Mouse (Mus musculus): Measurements from ENCODE around the gene Ctsa. TPM values are rescaled to one million over a fixed set of nuclear protein-coding genes. Genes with fewer than 3 reads are reported as not detected.

The Ctsa gene
- polyA plus RNA-seq, 1 experiment from 2014 or later: 83.3 TPM

- Histone ChIP-seq H3K27me3 (ENCODE audit: control insufficient read depth, insufficient read depth, low read length) (no peaks in the 10 kb centered on the region), H3K36me3 (ENCODE audit: control insufficient read depth, insufficient read depth, low read length) (peaks cover 26% of the 10 kb centered on the region), H3K9me3 (ENCODE audit: control insufficient read depth, low read length) (no peaks in the 10 kb centered on the region), H3K9ac (ENCODE audit: low read length) (no peak overlapping the region), H3K4me3 (ENCODE audit: low read depth, low read length) (no peak overlapping the region), H3K4me2 (ENCODE audit: low read depth, low read length, severe bottlenecking) (no peak overlapping the region), H3K27ac (ENCODE audit: low read depth, low read length) (no peak overlapping the region), H3K4me1 (replicated peaks; ENCODE audit: control insufficient read depth, insufficient read depth, low read length) (peaks cover 5% of the 10 kb centered on the region; the same call in 1 of the 2 replicates)
- WGBS: 91% methylated on average over 7 of the region's 7 CpGs
- DNase-seq (ENCODE audit: low spot score): no peak
- ATAC-seq (replicated peaks; ENCODE audit: low FRiP score): no peak
Observed at GRCm38 (mm10) chr2:164885788-164886187, 53.1 kb downstream of the Ctsa start.

GRCm38 (mm10) chr2:164886617-164887016 lies 53.9 kb downstream of the Ctsa start:
- Histone ChIP-seq H3K9ac (ENCODE audit: low read length) (no peak overlapping the region), H3K4me1 (replicated peaks; ENCODE audit: control insufficient read depth, insufficient read depth, low read length) (0 out of 2 replicates have a peak, but pooled peaks cover 4% of the 10 kb centered on the region), H3K9me3 (ENCODE audit: control insufficient read depth, low read length) (no peaks in the 10 kb centered on the region), H3K36me3 (ENCODE audit: control insufficient read depth, insufficient read depth, low read length) (peaks cover 33% of the 10 kb centered on the region), H3K27me3 (ENCODE audit: control insufficient read depth, insufficient read depth, low read length) (no peaks in the 10 kb centered on the region), H3K4me2 (ENCODE audit: low read depth, low read length, severe bottlenecking) (no peak overlapping the region), H3K27ac (ENCODE audit: low read depth, low read length) (no peak overlapping the region), H3K4me3 (ENCODE audit: low read depth, low read length) (no peak overlapping the region)
- no peak for DNase-seq (ENCODE audit: low spot score)
- WGBS: 93% methylated on average over 10 of the region's 10 CpGs
- ATAC-seq (replicated peaks; ENCODE audit: low FRiP score): no peak

- Histone ChIP-seq H3K9me3 (ENCODE audit: control insufficient read depth, low read length) (no peaks in the 10 kb centered on the region), H3K27ac (ENCODE audit: low read depth, low read length) (no peak overlapping the region), H3K4me1 (replicated peaks; ENCODE audit: control insufficient read depth, insufficient read depth, low read length) (no peaks in the 10 kb centered on the region), H3K36me3 (ENCODE audit: control insufficient read depth, insufficient read depth, low read length) (peaks cover 49% of the 10 kb centered on the region), H3K9ac (ENCODE audit: low read length) (no peak overlapping the region), H3K4me3 (ENCODE audit: low read depth, low read length) (no peak overlapping the region), H3K27me3 (ENCODE audit: control insufficient read depth, insufficient read depth, low read length) (no peaks in the 10 kb centered on the region), H3K4me2 (ENCODE audit: low read depth, low read length, severe bottlenecking) (no peak overlapping the region)
- ATAC-seq (replicated peaks; ENCODE audit: low FRiP score): no peak
- WGBS: 91% methylated on average over 12 of the region's 12 CpGs
- DNase-seq (ENCODE audit: low spot score): no peak
Observed at GRCm38 (mm10) chr2:164888996-164889395, 56.3 kb downstream of the Ctsa start.

- Histone ChIP-seq H3K9me3 (ENCODE audit: control insufficient read depth, low read length) (no peaks in the 10 kb centered on the region), H3K4me3 (ENCODE audit: low read depth, low read length) (no peak overlapping the region), H3K4me1 (replicated peaks; ENCODE audit: control insufficient read depth, insufficient read depth, low read length) (no peaks in the 10 kb centered on the region), H3K27me3 (ENCODE audit: control insufficient read depth, insufficient read depth, low read length) (no peaks in the 10 kb centered on the region), H3K27ac (ENCODE audit: low read depth, low read length) (no peak overlapping the region), H3K9ac (ENCODE audit: low read length) (no peak overlapping the region), H3K36me3 (ENCODE audit: control insufficient read depth, insufficient read depth, low read length) (peaks cover 51% of the 10 kb centered on the region), H3K4me2 (ENCODE audit: low read depth, low read length, severe bottlenecking) (no peak overlapping the region)
- DNase-seq (ENCODE audit: low spot score): no peak
- no peak for ATAC-seq (replicated peaks; ENCODE audit: low FRiP score)
- WGBS: 93% methylated on average over 2 of the region's 2 CpGs
Observed at GRCm38 (mm10) chr2:164889960-164890359, 57.3 kb downstream of the Ctsa start.

Other genes starting within 250 kb of the Ctsa start
- not detected in 2 replicates for gene Wfdc6a, start 247.4 kb upstream of the Ctsa start, polyA plus RNA-seq (2014; fragmentation: Nextera tagmentation; extraction: Ambion mirVana)
- not detected in 2 replicates for gene Eppin, start 239.3 kb upstream of the Ctsa start, polyA plus RNA-seq (2014; fragmentation: Nextera tagmentation; extraction: Ambion mirVana)
- not detected in 2 replicates for gene Wfdc6b, start 219.4 kb upstream of the Ctsa start, polyA plus RNA-seq (2014; fragmentation: Nextera tagmentation; extraction: Ambion mirVana)
- gene Wfdc8, start 219.2 kb upstream of the Ctsa start, polyA plus RNA-seq (2014; fragmentation: Nextera tagmentation; extraction: Ambion mirVana): not detected in 2 replicates
- not detected in 2 replicates for gene Wfdc16, start 194.1 kb upstream of the Ctsa start, polyA plus RNA-seq (2014; fragmentation: Nextera tagmentation; extraction: Ambion mirVana)
- not detected in 2 replicates for gene Wfdc10, start 176.8 kb upstream of the Ctsa start, polyA plus RNA-seq (2014; fragmentation: Nextera tagmentation; extraction: Ambion mirVana)
- gene Wfdc9, start 176.3 kb upstream of the Ctsa start, polyA plus RNA-seq (2014; fragmentation: Nextera tagmentation; extraction: Ambion mirVana): not detected in 2 replicates
- not detected in 2 replicates for gene Wfdc11, start 158.8 kb upstream of the Ctsa start, polyA plus RNA-seq (2014; fragmentation: Nextera tagmentation; extraction: Ambion mirVana)
- not detected in 2 replicates for gene Wfdc13, start 147.8 kb upstream of the Ctsa start, polyA plus RNA-seq (2014; fragmentation: Nextera tagmentation; extraction: Ambion mirVana)
- gene Spint4, start 134.4 kb upstream of the Ctsa start, polyA plus RNA-seq (2014; fragmentation: Nextera tagmentation; extraction: Ambion mirVana): not detected in 2 replicates
- not detected in 2 replicates for gene Spint5, start 117.6 kb upstream of the Ctsa start, polyA plus RNA-seq (2014; fragmentation: Nextera tagmentation; extraction: Ambion mirVana)
- gene Wfdc3, start 86.9 kb upstream of the Ctsa start, polyA plus RNA-seq (2014; fragmentation: Nextera tagmentation; extraction: Ambion mirVana): 0.71 and 0.91 TPM in 2 replicates
- 80.3 and 80.4 TPM in 2 replicates for gene Dnttip1, start 86.9 kb upstream of the Ctsa start, polyA plus RNA-seq (2014; fragmentation: Nextera tagmentation; extraction: Ambion mirVana)
- 677 and 686 TPM in 2 replicates for gene Ube2c, start 63.0 kb upstream of the Ctsa start, polyA plus RNA-seq (2014; fragmentation: Nextera tagmentation; extraction: Ambion mirVana)
- not detected in 2 replicates for gene Tnnc2, start 52.9 kb upstream of the Ctsa start, polyA plus RNA-seq (2014; fragmentation: Nextera tagmentation; extraction: Ambion mirVana)
- gene Snx21, start 47.0 kb upstream of the Ctsa start, polyA plus RNA-seq (2014; fragmentation: Nextera tagmentation; extraction: Ambion mirVana): 13.1 and 13.2 TPM in 2 replicates
- 14.1 and 15.0 TPM in 2 replicates for gene Acot8, start 28.0 kb upstream of the Ctsa start, polyA plus RNA-seq (2014; fragmentation: Nextera tagmentation; extraction: Ambion mirVana)
- gene Zswim3, start 27.8 kb upstream of the Ctsa start, polyA plus RNA-seq (2014; fragmentation: Nextera tagmentation; extraction: Ambion mirVana): 10.1 and 10.2 TPM in 2 replicates
- 26.4 and 29.9 TPM in 2 replicates for gene Zswim1, start 10.2 kb upstream of the Ctsa start, polyA plus RNA-seq (2014; fragmentation: Nextera tagmentation; extraction: Ambion mirVana)
- gene Spata25, start 4.3 kb upstream of the Ctsa start, polyA plus RNA-seq (2014; fragmentation: Nextera tagmentation; extraction: Ambion mirVana): not detected in 2 replicates
- gene Neurl2, start 583 bp downstream of the Ctsa start, polyA plus RNA-seq (2014; fragmentation: Nextera tagmentation; extraction: Ambion mirVana): 3.2 and 4.5 TPM in 2 replicates
- gene Pltp, start 24.8 kb downstream of the Ctsa start, polyA plus RNA-seq (2014; fragmentation: Nextera tagmentation; extraction: Ambion mirVana): 43.2 and 50.1 TPM in 2 replicates
- gene Pcif1, start 46.4 kb downstream of the Ctsa start, polyA plus RNA-seq (2014; fragmentation: Nextera tagmentation; extraction: Ambion mirVana): 81.9 and 84.5 TPM in 2 replicates
- 18.0 TPM in 2 replicates for gene Zfp335, start 78.9 kb downstream of the Ctsa start, polyA plus RNA-seq (2014; fragmentation: Nextera tagmentation; extraction: Ambion mirVana)
- 0.71 and 1.0 TPM in 2 replicates for gene Mmp9, start 107.9 kb downstream of the Ctsa start, polyA plus RNA-seq (2014; fragmentation: Nextera tagmentation; extraction: Ambion mirVana)
- 1.6 and 2.6 TPM in 2 replicates for gene Slc12a5, start 127.9 kb downstream of the Ctsa start, polyA plus RNA-seq (2014; fragmentation: Nextera tagmentation; extraction: Ambion mirVana)
- gene Ncoa5, start 202.0 kb downstream of the Ctsa start, polyA plus RNA-seq (2014; fragmentation: Nextera tagmentation; extraction: Ambion mirVana): 113 and 114 TPM in 2 replicates
- gene Cd40, start 222.8 kb downstream of the Ctsa start, polyA plus RNA-seq (2014; fragmentation: Nextera tagmentation; extraction: Ambion mirVana): 3.9 and 4.2 TPM in 2 replicates